19 mouse cellular contexts compared by ENCODE assay signal in the genomic region with DNA sequence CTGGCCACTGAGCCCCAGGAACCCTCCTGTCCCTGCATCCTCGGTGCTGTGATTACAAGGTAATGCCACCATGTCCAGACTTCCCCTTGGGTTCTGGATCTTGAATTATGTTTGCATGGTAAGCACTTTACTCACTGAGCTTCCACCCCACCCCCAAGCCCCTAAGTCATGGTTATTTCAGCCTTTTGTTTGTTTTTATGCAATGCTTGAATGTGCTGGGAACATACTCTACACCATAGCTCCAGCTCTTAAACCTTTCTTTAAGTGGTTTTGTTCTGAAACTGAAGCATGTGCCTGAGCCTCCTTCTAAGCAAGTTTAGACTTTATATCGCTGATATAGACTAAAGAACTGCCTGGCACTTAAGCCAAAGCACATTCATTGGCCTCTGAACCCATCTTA.
"Had no signal": no experiment of that assay in that cellular context is flagged by ENCODE, and none has a peak within 500 bp of the region (broad histone marks: within the 10 kb centered on the region; RNA-seq: fewer than 3 reads in every experiment).

No protein-coding gene starts in this region.

- DNase-seq: liver; liver, embryonic 13.5 days; liver, postnatal 0 days; midbrain, embryonic 14.5 days; retina, postnatal 1 day; right cerebral cortex, adult 18-20 months; right cerebral cortex, postnatal 25 days; right cerebral cortex, postnatal 4 days; spleen, adult 18-20 months; thymus, adult 18-20 months; thymus, postnatal 14 days; thymus, postnatal 36 days had no signal

- H3K4me2 ChIP-seq: liver, embryonic 11.5 days; liver, embryonic 13.5 days; liver, embryonic 15.5 days; midbrain, embryonic 11.5 days; neural tube, embryonic 13.5 days; neural tube, embryonic 15.5 days had no signal

- H3K36me3 ChIP-seq: liver, embryonic 13.5 days; liver, embryonic 15.5 days; neural tube, embryonic 15.5 days had no signal

- H3K9ac ChIP-seq: liver, embryonic 13.5 days; liver, embryonic 15.5 days; liver, postnatal 0 days; neural tube, embryonic 13.5 days; neural tube, embryonic 15.5 days had no signal

- H3K27me3 ChIP-seq: liver, embryonic 13.5 days; liver, embryonic 15.5 days; neural tube, embryonic 13.5 days; neural tube, embryonic 15.5 days had no signal

- ATAC-seq: liver, postnatal 0 days; midbrain, embryonic 16.5 days had no signal

- H3K4me1 ChIP-seq: liver, embryonic 13.5 days; liver, embryonic 15.5 days had no signal

- H3K9me3 ChIP-seq: liver, embryonic 13.5 days; liver, embryonic 15.5 days; neural tube, embryonic 13.5 days; neural tube, embryonic 15.5 days had no signal

- H3K4me3 ChIP-seq: liver, embryonic 13.5 days; liver, embryonic 15.5 days; myocyte; neural tube, embryonic 13.5 days; neural tube, embryonic 15.5 days had no signal

- H3K27ac ChIP-seq: liver, embryonic 13.5 days; liver, embryonic 15.5 days; neural tube, embryonic 13.5 days; neural tube, embryonic 15.5 days had no signal
